9 mouse cellular contexts compared by ENCODE assay signal in the genomic region with DNA sequence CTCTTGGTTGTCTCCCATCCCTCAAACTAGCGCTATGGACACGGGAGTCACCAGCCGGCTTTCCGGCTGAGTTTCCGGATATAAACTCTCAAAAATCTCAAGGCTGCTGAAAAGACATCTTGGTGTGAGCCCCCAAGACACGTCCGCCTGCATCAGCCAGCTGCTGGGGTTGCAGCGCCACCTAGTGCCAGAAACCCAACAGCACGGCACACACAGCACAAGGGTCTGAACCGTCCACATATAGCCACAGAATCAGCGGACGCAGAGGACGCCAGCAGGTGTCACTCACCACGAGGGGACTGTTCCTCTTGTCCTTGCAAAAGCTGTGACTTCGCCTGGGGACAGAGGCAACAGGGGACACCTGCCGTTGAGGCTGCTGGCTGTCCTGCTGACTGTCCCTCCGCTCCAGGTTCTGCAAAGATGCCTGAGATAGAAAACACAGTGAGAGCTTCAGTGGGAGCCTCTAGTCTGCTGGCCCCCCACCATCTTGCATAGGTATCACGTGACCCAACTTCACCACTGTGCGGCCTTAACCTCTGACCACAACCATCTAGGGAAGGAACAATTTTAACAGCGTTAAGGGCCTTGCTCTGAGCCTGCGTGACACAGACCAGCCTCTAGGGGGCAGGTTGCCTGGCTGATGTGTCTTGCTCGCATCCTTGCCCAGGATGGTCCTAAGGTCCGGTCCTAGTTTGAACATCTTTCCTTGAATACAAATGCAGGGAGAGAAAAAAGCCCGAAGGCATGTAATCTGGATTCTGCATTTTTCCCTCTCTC. TPM values are rescaled to one million over a fixed set of nuclear protein-coding genes. Genes with fewer than 3 reads are reported as not detected.
A peak's percentile ranks its signal among the peaks of the same experiment; 100 is the strongest.
DNase-seq lines count a peak whose midpoint lies in the region; ATAC-seq and TF ChIP-seq lines count a peak whose summit lies in the region.
"Had no signal": no experiment of that assay in that cellular context is flagged by ENCODE, and none has a peak within 500 bp of the region (broad histone marks: within the 10 kb centered on the region; RNA-seq: fewer than 3 reads in every experiment).

No protein-coding gene starts in this region.

- H3K9me3 ChIP-seq in liver, embryonic 11.5 days (ENCODE audit: control insufficient read depth, low read length) = no peaks in the 10 kb centered on the region

- 0 out of 2 replicates have a peak, but pooled peaks have one; percentile 19 for TF ChIP-seq EP300 in heart, adult 2 months (IDR thresholded peaks at IDR 0.05; ENCODE audit: insufficient read depth, low read depth, low read length)

- H3K36me3 ChIP-seq in heart, adult 2 months (ENCODE audit: control insufficient read depth, insufficient read depth, low read length) = no peaks in the 10 kb centered on the region
- H3K36me3 ChIP-seq in liver, embryonic 11.5 days (ENCODE audit: control insufficient read depth, insufficient read depth, low read length) = no peaks in the 10 kb centered on the region

- peak; percentile 64 for TF ChIP-seq CTCF in heart, adult 2 months (IDR thresholded peaks at IDR 0.05)

- peak; percentile 37; the same call in 1 of the 2 replicates for ATAC-seq in liver, embryonic 11.5 days (replicated peaks; ENCODE audit: low FRiP score)
- no peak for ATAC-seq in activated CD4-positive, CD25-positive, alpha-beta regulatory T cell, adult 4 months

- H3K4me2 ChIP-seq in liver, embryonic 11.5 days = no peak overlapping the region

- H3K27ac ChIP-seq in heart, adult 2 months = no peak overlapping the region
- no peak overlapping the region for H3K27ac ChIP-seq in liver, embryonic 11.5 days (ENCODE audit: low read depth, low read length)

- intact Hi-C loops in heart, adult 2 months (cut with DNase I) = loop anchor here (1.0 to 5.0 kb wide), 2 partner anchors 51 to 137 kb away; partner anchors contain the start of genes Sgsm1 and Tmem211

- DNase-seq in heart, adult 2 months = peak in 1 of 2 experiments; percentile 64
- no peak for DNase-seq in heart, adult 8-10 months (ENCODE audit: low spot score)
- DNase-seq in 416B (ENCODE audit: low read depth) = peak; percentile 66
- DNase-seq in c-Kit-positive CD71-positive TER-119-negative erythroid progenitor cells, embryonic 14.5 days (ENCODE audit: low read depth) = peak; percentile 27
- DNase-seq in liver, embryonic 11.5 days (ENCODE audit: low spot score) = no peak
- peak; percentile 75 for DNase-seq in testis, postnatal 10 days (ENCODE audit: low spot score)
- no peak for DNase-seq in urinary bladder, postnatal 36 days (ENCODE audit: low spot score in 2 of 2)

- no peak overlapping the region for H3K9ac ChIP-seq in heart, adult 2 months (ENCODE audit: low read depth, low read length)
- H3K9ac ChIP-seq in liver, embryonic 11.5 days (ENCODE audit: low read depth, low read length) = no peak overlapping the region

- H3K79me2 ChIP-seq in heart, adult 2 months (replicated peaks; ENCODE audit: control insufficient read depth, insufficient read depth, low read length) = no peaks in the 10 kb centered on the region

- no peak overlapping the region for H3K4me3 ChIP-seq in heart, adult 2 months
- no peak overlapping the region for H3K4me3 ChIP-seq in liver, embryonic 11.5 days (ENCODE audit: low read depth, low read length)

- H3K27me3 ChIP-seq in heart, adult 2 months (ENCODE audit: control insufficient read depth, insufficient read depth, low read length) = no peaks in the 10 kb centered on the region
- H3K27me3 ChIP-seq in liver, embryonic 11.5 days (replicated peaks; ENCODE audit: control insufficient read depth, insufficient read depth, low read length) = no peaks in the 10 kb centered on the region

- H3K4me1 ChIP-seq in heart, adult 2 months (ENCODE audit: control insufficient read depth, insufficient read depth, low read length) = peaks cover 1% of the 10 kb centered on the region; the same call in 1 of the 2 replicates
- 0 out of 2 replicates have a peak, but pooled peaks cover 2% of the 10 kb centered on the region for H3K4me1 ChIP-seq in liver, embryonic 11.5 days (replicated peaks; ENCODE audit: control insufficient read depth, insufficient read depth, low read length)

- no peak for TF ChIP-seq POLR2A in heart, adult 2 months (IDR thresholded peaks at IDR 0.05; ENCODE audit: insufficient read depth, low read depth, low read length)

- 50% methylated on average over 24 of the region's 24 CpGs for WGBS in heart, adult 2 months
- 33% methylated on average over 24 of the region's 24 CpGs for WGBS in liver, embryonic 11.5 days

RNA-seq across cellular contexts. Expression of gene 2900026A02Rik, which starts 45.9 kb away (rescaled TPM):
- 10 to 100 TPM; 19.2 to 21.4 TPM for total RNA-seq in heart, adult 2 months (2021)
- polyA plus RNA-seq in heart, adult 2 months (2012; rRNA removed) = 18.0 and 24.5 TPM in 2 replicates
- 10 to 100 TPM; 15.4 to 21.6 (median 20.3) TPM for total RNA-seq in heart, adult 8-10 months (2022)
- 1.8 and 2.2 TPM in 2 replicates for polyA plus RNA-seq in liver, embryonic 11.5 days (2014; fragmentation: Nextera tagmentation; extraction: Ambion mirVana)
- under 1 TPM; 0.24 to 0.60 TPM for polyA plus RNA-seq in activated CD4-positive, CD25-positive, alpha-beta regulatory T cell, adult 4 months (2017; shearing (Covaris generic))

RNA-seq across cellular contexts. Expression of gene Tmem211, which starts 51.6 kb away (rescaled TPM):
- not detected for total RNA-seq in heart, adult 2 months (2021)
- polyA plus RNA-seq in heart, adult 2 months (2012; rRNA removed) = not detected in 2 replicates
- not detected for total RNA-seq in heart, adult 8-10 months (2022)
- polyA plus RNA-seq in liver, embryonic 11.5 days (2014; fragmentation: Nextera tagmentation; extraction: Ambion mirVana) = 0.09 TPM in 1 of 2 replicates, not detected in the other
- not detected for polyA plus RNA-seq in activated CD4-positive, CD25-positive, alpha-beta regulatory T cell, adult 4 months (2017; shearing (Covaris generic))
- polyA plus RNA-seq: intestine, embryonic 14.5 days had no signal

Comparison
In these comparisons a context has a peak if more than half of its experiments do, and no peak if none do; other contexts are left out.
1. DNase-seq: peak in 416B (single experiment), c-Kit-positive CD71-positive TER-119-negative erythroid progenitor cells, embryonic 14.5 days (single experiment) and testis, postnatal 10 days (single experiment); none in heart, adult 8-10 months (single experiment), liver, embryonic 11.5 days (single experiment) and urinary bladder, postnatal 36 days (0 of 2).